Mouse (Mus musculus): ENCODE data around the gene Cox19. TPM values are rescaled to one million over a fixed set of nuclear protein-coding genes. Genes with fewer than 3 reads are reported as not detected.

The Cox19 gene
- total and polyA plus RNA-seq, 3 experiments, result 53.0 to 73.2 TPM; not detected in 1

GRCm38 (mm10) chr5:139323260-139323924 lies 27.8 kb downstream of the Cox19 start:
- H3K27me3 ChIP-seq (ENCODE audit: control insufficient read depth in 1 of 2, insufficient read depth in 2 of 2, low read length in 2 of 2), result no peaks in the 10 kb centered on the region
- TF ChIP-seq JUND (IDR thresholded peaks at IDR 0.05; ENCODE audit: low read depth, low read length), result no peak
- no peak for TF ChIP-seq MAZ (IDR thresholded peaks at IDR 0.05; ENCODE audit: low read depth, low read length)
- no peak for TF ChIP-seq BHLHE40 (IDR thresholded peaks at IDR 0.05; ENCODE audit: borderline replicate concordance, low read depth, low read length)
- TF ChIP-seq TAL1 (IDR thresholded peaks at IDR 0.05; ENCODE audit: low read length), result no peak
- TF ChIP-seq UBTF (IDR thresholded peaks at IDR 0.05; ENCODE audit: borderline replicate concordance, insufficient read depth, low read depth, low read length), result no peak
- no peak for TF ChIP-seq NRF1 (IDR thresholded peaks at IDR 0.05; ENCODE audit: insufficient read depth, low read depth, low read length, poor library complexity, severe bottlenecking)
- no peak overlapping the region for H3K9ac ChIP-seq (ENCODE audit: control insufficient read depth, low read depth, low read length, poor library complexity, severe bottlenecking)
- no peaks in the 10 kb centered on the region for H3K9me3 ChIP-seq (replicated peaks; ENCODE audit: insufficient read depth, low read length)
- H3K4me3 ChIP-seq (ENCODE audit: control insufficient read depth in 1 of 2, insufficient read depth in 1 of 2, low read depth in 2 of 2, low read length in 2 of 2), result no peak overlapping the region
- H3K4me1 ChIP-seq (ENCODE audit: control insufficient read depth in 1 of 2, insufficient read depth in 2 of 2, low read length in 2 of 2), result peaks cover 3 to 27% of the 10 kb centered on the region in 2 experiments; a peak in 3 of 4 replicates
- H3K27ac ChIP-seq (ENCODE audit: control insufficient read depth, low read depth, low read length), result no peak overlapping the region
- no peak for DNase-seq (ENCODE audit: low read depth, low spot score)
- peaks cover 14% of the 10 kb centered on the region for H3K79me2 ChIP-seq (ENCODE audit: control insufficient read depth, insufficient read depth, low read length, poor library complexity)
- peaks cover 0 to 4% of the 10 kb centered on the region in 2 experiments; a peak in 2 of 4 replicates for H3K36me3 ChIP-seq (ENCODE audit: control insufficient read depth in 1 of 2, insufficient read depth in 2 of 2, low read length in 2 of 2)

GRCm38 (mm10) chr5:139321331-139321730 lies 29.9 kb downstream of the Cox19 start:
- Histone ChIP-seq H3K27me3 (ENCODE audit: control insufficient read depth in 1 of 2, insufficient read depth in 2 of 2, low read length in 2 of 2) (no peaks in the 10 kb centered on the region), H3K4me3 (ENCODE audit: control insufficient read depth in 1 of 2, insufficient read depth in 1 of 2, low read depth in 2 of 2, low read length in 2 of 2) (no peak overlapping the region), H3K9me3 (replicated peaks; ENCODE audit: insufficient read depth, low read length) (no peaks in the 10 kb centered on the region), H3K9ac (ENCODE audit: control insufficient read depth, low read depth, low read length, poor library complexity, severe bottlenecking) (no peak overlapping the region), H3K4me1 (ENCODE audit: control insufficient read depth in 1 of 2, insufficient read depth in 2 of 2, low read length in 2 of 2) (peaks cover 0 to 18% of the 10 kb centered on the region in 2 experiments; a peak in 3 of 4 replicates), H3K27ac (ENCODE audit: control insufficient read depth, low read depth, low read length) (no peak overlapping the region), H3K79me2 (ENCODE audit: control insufficient read depth, insufficient read depth, low read length, poor library complexity) (peaks cover 14% of the 10 kb centered on the region), H3K36me3 (ENCODE audit: control insufficient read depth in 1 of 2, insufficient read depth in 2 of 2, low read length in 2 of 2) (peaks cover 0 to 4% of the 10 kb centered on the region in 2 experiments; a peak in 2 of 4 replicates)
- no peak for DNase-seq (ENCODE audit: low read depth, low spot score)
- TF ChIP-seq MYC (IDR thresholded peaks at IDR 0.05; ENCODE audit: low read depth, low read length), result no peak
- no peak for TF ChIP-seq ETS1 (IDR thresholded peaks at IDR 0.05; ENCODE audit: low read depth, low read length)
- TF ChIP-seq MEF2A (IDR thresholded peaks at IDR 0.05; ENCODE audit: extremely low read depth, insufficient replicate concordance, low read depth, low read length, poor library complexity, severe bottlenecking), result no peak
- no peak for TF ChIP-seq CHD1 (IDR thresholded peaks at IDR 0.05; ENCODE audit: low read depth, low read length)
- no peak for TF ChIP-seq USF1 (IDR thresholded peaks at IDR 0.05; ENCODE audit: low read depth, low read length)
- no peak for TF ChIP-seq MAZ (IDR thresholded peaks at IDR 0.05; ENCODE audit: low read depth, low read length)
- no peak for TF ChIP-seq ZMIZ1 (IDR thresholded peaks at IDR 0.05; ENCODE audit: low read depth, low read length)
- TF ChIP-seq MAFK (IDR thresholded peaks at IDR 0.05; ENCODE audit: borderline replicate concordance, low read depth, low read length), result no peak
- no peak for TF ChIP-seq EP300 (IDR thresholded peaks at IDR 0.05; ENCODE audit: low read depth in 1 of 2, low read length in 2 of 2)
- no peak for TF ChIP-seq USF2 (IDR thresholded peaks at IDR 0.05; ENCODE audit: borderline replicate concordance in 1 of 2, insufficient read depth in 1 of 2, low read depth in 1 of 2, low read length in 2 of 2)
- TF ChIP-seq NELFE (IDR thresholded peaks at IDR 0.05; ENCODE audit: low read depth, low read length), result no peak
- no peak for TF ChIP-seq TAL1 (IDR thresholded peaks at IDR 0.05; ENCODE audit: low read length)
- no peak for TF ChIP-seq UBTF (IDR thresholded peaks at IDR 0.05; ENCODE audit: borderline replicate concordance, insufficient read depth, low read depth, low read length)
- TF ChIP-seq CHD2 (IDR thresholded peaks at IDR 0.05; ENCODE audit: low read length), result no peak
- TF ChIP-seq JUND (IDR thresholded peaks at IDR 0.05; ENCODE audit: low read depth, low read length), result no peak
- TF ChIP-seq KAT2A (conservative IDR thresholded peaks at IDR 0.05; ENCODE audit: low read depth, low read length), result no peak
